In the genomic region with DNA sequence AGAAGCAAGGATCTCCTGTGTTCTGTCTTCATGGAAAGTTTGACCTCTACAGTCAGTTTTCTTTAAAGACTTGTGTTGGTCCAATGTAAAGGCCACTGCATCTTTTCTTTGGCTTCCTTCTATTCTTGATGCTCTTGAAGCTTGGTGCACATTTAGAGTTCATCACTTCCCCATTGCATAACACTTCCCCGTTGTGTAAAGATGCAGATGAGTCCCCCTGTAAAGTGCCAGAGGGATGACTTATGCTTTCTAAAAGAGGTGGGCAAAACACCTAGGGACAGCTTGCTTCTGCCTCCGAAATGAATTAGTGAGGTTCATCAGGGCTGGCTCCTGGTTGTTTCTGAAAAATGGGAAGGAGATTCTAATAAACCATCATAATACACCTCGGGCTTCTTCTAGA, we compare ENCODE assay signal across 24 mouse cellular contexts.
"Had no signal": no experiment of that assay in that cellular context is flagged by ENCODE, and none has a peak within 500 bp of the region (broad histone marks: within the 10 kb centered on the region; RNA-seq: fewer than 3 reads in every experiment).

No protein-coding gene starts in this region.

- H3K9me3 ChIP-seq: hindbrain, embryonic 10.5 days; hindbrain, embryonic 12.5 days; intestine, embryonic 15.5 days; limb, embryonic 10.5 days; limb, embryonic 12.5 days; liver, embryonic 13.5 days; liver, embryonic 15.5 days had no signal

- H3K9ac ChIP-seq: hindbrain, embryonic 12.5 days; hindbrain, embryonic 14.5 days; intestine, embryonic 15.5 days; limb, embryonic 12.5 days; liver, embryonic 13.5 days; liver, embryonic 15.5 days had no signal

- H3K4me3 ChIP-seq: heart, adult 2 months; hindbrain, embryonic 10.5 days; hindbrain, embryonic 12.5 days; intestine, embryonic 15.5 days; limb, embryonic 10.5 days; limb, embryonic 12.5 days; liver, embryonic 13.5 days; liver, embryonic 15.5 days had no signal

- H3K4me2 ChIP-seq: heart, embryonic 11.5 days; hindbrain, embryonic 12.5 days; hindbrain, embryonic 14.5 days; intestine, embryonic 15.5 days; limb, embryonic 12.5 days; liver, embryonic 11.5 days; liver, embryonic 13.5 days; liver, embryonic 15.5 days had no signal

- H3K4me1 ChIP-seq: hindbrain, embryonic 10.5 days; hindbrain, embryonic 12.5 days; intestine, embryonic 15.5 days; limb, embryonic 10.5 days; limb, embryonic 12.5 days; liver, embryonic 13.5 days; liver, embryonic 15.5 days had no signal

- H3K27me3 ChIP-seq: hindbrain, embryonic 12.5 days; intestine, embryonic 15.5 days; limb, embryonic 12.5 days; liver, embryonic 13.5 days; liver, embryonic 15.5 days had no signal

- DNase-seq: gastrocnemius, postnatal 25 days; heart, adult 2 months; heart, postnatal 10 days; heart, postnatal 4 days; kidney, adult 18-20 months; kidney, adult 8-10 months; kidney, postnatal 10 days; kidney, postnatal 25 days; kidney, postnatal 4 days; layer of hippocampus, adult 9-11 months; liver; liver, embryonic 13.5 days had no signal

- H3K27ac ChIP-seq: heart, adult 2 months; hindbrain, embryonic 10.5 days; hindbrain, embryonic 12.5 days; hindbrain, embryonic 14.5 days; intestine, embryonic 15.5 days; limb, embryonic 10.5 days; limb, embryonic 12.5 days; liver, embryonic 13.5 days; liver, embryonic 15.5 days had no signal

- ATAC-seq: hindbrain, embryonic 16.5 days; inflammation-experienced regulatory T-cells, adult 6 months; intestine, embryonic 15.5 days; intestine, postnatal 0 days had no signal

- H3K36me3 ChIP-seq: hindbrain, embryonic 10.5 days; hindbrain, embryonic 12.5 days; intestine, embryonic 15.5 days; limb, embryonic 10.5 days; limb, embryonic 12.5 days; liver, embryonic 13.5 days; liver, embryonic 15.5 days had no signal
